Mouse (Mus musculus) midbrain, embryonic 16.5 days (tissue): ENCODE measurements around the gene Zic2. TPM values are rescaled to one million over a fixed set of nuclear protein-coding genes. Genes with fewer than 3 reads are reported as not detected.
A peak's percentile ranks its signal among the peaks of the same experiment; 100 is the strongest.
"Not testable (repeated sequence)": the region's sequence is repeated elsewhere in the genome, so short reads cannot be mapped to it uniquely, and the experiment has no call there.

Source experiments
- ATAC-seq: fragments of 200-750 bp; cut with Nextera tagmentation; 2 replicates; pipeline ENCODE4 v1.8.0; 2017; ENCODE audit warnings: moderate TSS enrichment
- H3K27ac ChIP-seq: fragments of 300-500 bp; sonication (generic); 2 replicates; pipeline ENCODE4 v1.5.1; 2014; ENCODE audit warnings: mild to moderate bottlenecking, low read length, mixed read lengths
- H3K27me3 ChIP-seq: fragments of 300-500 bp; sonication (generic); 2 replicates; pipeline ENCODE4 v1.6.1; 2014; ENCODE audit warnings: low read depth, low read length, mixed read lengths; ENCODE audit not compliant: control insufficient read depth, insufficient read depth
- H3K36me3 ChIP-seq: fragments of 300-500 bp; sonication (generic); 2 replicates; pipeline ENCODE4 v1.6.1; 2014; ENCODE audit warnings: mild to moderate bottlenecking, low read length, moderate library complexity, mixed read lengths; ENCODE audit not compliant: control insufficient read depth, insufficient read depth
- H3K4me1 ChIP-seq: fragments of 300-500 bp; sonication (generic); 2 replicates; pipeline ENCODE4 v1.6.1; 2014; ENCODE audit warnings: mild to moderate bottlenecking, low read length, mixed read lengths; ENCODE audit not compliant: control insufficient read depth, insufficient read depth
- H3K4me2 ChIP-seq: fragments of 300-500 bp; sonication (generic); 2 replicates; pipeline ENCODE4 v1.6.1; 2014; ENCODE audit warnings: mild to moderate bottlenecking, low read length, mixed read lengths
- H3K4me3 ChIP-seq: fragments of 300-500 bp; sonication (generic); 2 replicates; pipeline ENCODE4 v1.5.1; 2014; ENCODE audit warnings: low read depth, mild to moderate bottlenecking, low read length, moderate library complexity, mixed read lengths
- H3K9ac ChIP-seq: fragments of 300-500 bp; sonication (generic); 2 replicates; pipeline ENCODE4 v1.6.1; 2014; ENCODE audit warnings: low read depth, low read length, mixed read lengths
- H3K9me3 ChIP-seq: fragments of 300-500 bp; sonication (generic); replicated peaks from 2 replicates; pipeline ENCODE4 v1.6.1; 2014; ENCODE audit warnings: mild to moderate bottlenecking, low read length, mixed read lengths; ENCODE audit not compliant: control insufficient read depth, poor library complexity, severe bottlenecking
- WGBS: fragments of 180-500 bp; shearing (Covaris S2); extraction: QIAGEN DNeasy Blood & Tissue Kit; methylation state at CpG from one replicate; pipeline ENCODE4 v1.1.7; 2014; 5-methylcytosine and 5-hydroxymethylcytosine counted together
- polyA plus RNA-seq: library from polyadenylated mRNA; unstranded; fragments of >200 nt; fragmentation: Nextera tagmentation; extraction: Ambion mirVana; gene quantifications from 2 replicates; pipeline ENCODE4 v1.2.1, GENCODE M21; 2015

Zic2 gene
- polyA plus RNA-seq, 1 experiment from 2014 or later = 6.3 TPM

DNA sequence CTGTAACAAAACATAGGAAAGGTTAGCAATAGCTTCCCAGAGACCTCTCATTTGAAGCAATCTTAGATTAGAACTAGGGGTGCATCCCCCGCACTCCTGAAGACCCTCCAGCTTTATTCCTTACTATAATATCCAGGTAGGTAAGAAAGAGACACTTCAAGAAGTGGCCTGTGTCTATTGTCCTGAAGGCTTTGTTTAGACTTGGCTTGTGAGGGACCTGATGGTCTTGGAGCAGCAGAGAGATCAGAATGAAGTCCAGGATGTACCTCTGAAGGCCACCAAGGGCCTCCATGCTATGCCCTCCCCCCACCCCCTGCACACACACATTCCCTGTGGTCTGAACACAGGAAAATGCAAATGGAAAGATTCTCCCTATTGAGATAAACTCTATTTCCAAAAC, 15.5 kb upstream of the Zic2 start:
- Histone ChIP-seq H3K36me3 (no peaks in the 10 kb centered on the region), H3K4me1 (peaks cover 11% of the 10 kb centered on the region), H3K9me3 (no peaks in the 10 kb centered on the region), H3K27ac (no peak overlapping the region), H3K4me2 (peak overlapping the region; percentile 41), H3K4me3 (no peak overlapping the region), H3K9ac (no peak overlapping the region), H3K27me3 (peaks cover 28% of the 10 kb centered on the region)
- no peak for ATAC-seq
- 66% methylated on average over 1 of the region's 1 CpGs for WGBS

GRCm38 (mm10) chr14:122460226-122460625, 15.0 kb upstream of the Zic2 start:
- WGBS = 41% methylated on average over 5 of the region's 5 CpGs
- H3K4me2 ChIP-seq = peak overlapping the region; percentile 41
- ATAC-seq = no peak
- peaks cover 14% of the 10 kb centered on the region for H3K4me1 ChIP-seq
- no peaks in the 10 kb centered on the region for H3K36me3 ChIP-seq
- H3K9me3 ChIP-seq = no peaks in the 10 kb centered on the region
- H3K4me3 ChIP-seq = peak overlapping the region; percentile 10; the same call in 1 of the 2 replicates
- peak overlapping the region; percentile 31; the same call in 1 of the 2 replicates for H3K9ac ChIP-seq
- peaks cover 26% of the 10 kb centered on the region for H3K27me3 ChIP-seq
- peak overlapping the region; percentile 35; the same call in 1 of the 2 replicates for H3K27ac ChIP-seq

DNA sequence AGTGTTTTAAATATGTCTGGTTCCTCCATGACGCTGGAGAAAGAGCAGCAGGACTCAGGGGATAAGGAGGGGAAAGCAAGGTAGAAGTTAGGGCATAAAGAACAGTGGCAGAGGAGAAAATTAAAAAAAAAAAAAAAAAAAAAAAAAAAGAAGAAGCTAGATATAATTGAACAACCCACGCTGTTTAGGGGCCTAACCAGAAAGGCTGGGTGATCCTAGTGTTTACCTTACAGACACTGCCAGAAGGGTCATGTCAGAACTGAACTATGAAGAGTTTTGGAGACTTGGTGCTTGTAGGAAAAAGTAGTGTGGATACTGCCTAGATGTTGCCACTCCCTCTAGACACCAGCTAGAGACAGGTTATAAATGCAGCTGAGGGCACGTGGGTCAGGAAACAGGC, 13.7 kb upstream of the Zic2 start:
- no peaks in the 10 kb centered on the region for H3K9me3 ChIP-seq
- H3K36me3 ChIP-seq = no peaks in the 10 kb centered on the region
- 33% methylated on average over 3 of the region's 3 CpGs for WGBS
- peaks cover 16% of the 10 kb centered on the region for H3K4me1 ChIP-seq
- peak overlapping the region; percentile 92 for H3K27ac ChIP-seq
- peak overlapping the region; percentile 52 for H3K4me3 ChIP-seq
- peaks cover 25% of the 10 kb centered on the region for H3K27me3 ChIP-seq
- no peak for ATAC-seq
- H3K9ac ChIP-seq = peak overlapping the region; percentile 23; the same call in 1 of the 2 replicates
- peak overlapping the region; percentile 70 for H3K4me2 ChIP-seq

GRCm38 (mm10) chr14:122461966-122462365, 13.3 kb upstream of the Zic2 start:
- no peaks in the 10 kb centered on the region for H3K36me3 ChIP-seq
- 11% methylated on average over 9 of the region's 9 CpGs for WGBS
- H3K27me3 ChIP-seq = peaks cover 29% of the 10 kb centered on the region
- peak overlapping the region; percentile 52 for H3K4me3 ChIP-seq
- no peaks in the 10 kb centered on the region for H3K9me3 ChIP-seq
- H3K27ac ChIP-seq = peak overlapping the region; percentile 92
- H3K4me1 ChIP-seq = peaks cover 16% of the 10 kb centered on the region
- H3K4me2 ChIP-seq = peak overlapping the region; percentile 70
- ATAC-seq = no peak
- peak overlapping the region; percentile 23; the same call in 1 of the 2 replicates for H3K9ac ChIP-seq

- Histone ChIP-seq H3K4me3 (peak overlapping the region; percentile 52), H3K4me2 (peak overlapping the region; percentile 70), H3K27me3 (peaks cover 31% of the 10 kb centered on the region), H3K9me3 (no peaks in the 10 kb centered on the region), H3K27ac (peak overlapping the region; percentile 92), H3K4me1 (peaks cover 16% of the 10 kb centered on the region), H3K36me3 (no peaks in the 10 kb centered on the region), H3K9ac (peak overlapping the region; percentile 75)
- WGBS = 10% methylated on average over 17 of the region's 17 CpGs
- ATAC-seq = no peak
Measured at GRCm38 (mm10) chr14:122462689-122463079, 12.6 kb upstream of the Zic2 start.

DNA sequence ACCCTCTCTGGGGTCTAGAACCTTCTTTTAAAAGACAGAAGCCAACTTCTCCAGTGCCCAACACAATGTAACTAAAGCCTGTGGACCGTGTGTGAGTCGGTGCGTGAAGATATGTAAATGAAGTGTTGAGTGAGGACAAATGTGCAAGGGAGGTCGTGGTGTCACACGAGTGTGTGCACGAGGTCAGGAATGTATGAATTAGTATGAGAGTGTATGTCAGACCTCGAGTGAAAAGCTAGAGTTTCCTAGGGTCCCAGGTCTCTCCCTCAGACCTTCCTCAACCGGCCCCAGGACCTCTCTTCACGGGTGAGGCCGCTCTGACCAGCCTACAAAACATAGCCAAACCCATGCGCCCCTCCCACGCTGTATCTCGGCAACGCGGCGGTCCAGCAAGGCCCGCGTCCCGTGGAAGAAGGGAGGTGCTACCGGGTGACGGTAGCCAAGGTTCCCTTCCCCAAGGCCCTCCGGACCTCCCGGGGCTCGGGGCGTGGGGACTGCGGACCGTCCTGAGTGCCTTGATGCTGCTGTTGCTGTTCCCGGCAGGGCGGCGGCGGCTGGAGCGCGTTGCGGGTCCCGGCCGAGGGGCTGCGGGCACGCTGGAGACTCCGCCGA, 12.0 kb upstream of the Zic2 start:
- H3K36me3 ChIP-seq = no peaks in the 10 kb centered on the region
- H3K4me1 ChIP-seq = peaks cover 16% of the 10 kb centered on the region
- no peak for ATAC-seq
- H3K27me3 ChIP-seq = peaks cover 31% of the 10 kb centered on the region
- peak overlapping the region; percentile 92 for H3K27ac ChIP-seq
- no peaks in the 10 kb centered on the region for H3K9me3 ChIP-seq
- H3K4me2 ChIP-seq = peak overlapping the region; percentile 70
- peak overlapping the region; percentile 75 for H3K9ac ChIP-seq
- under 1% methylated on average over 40 of the region's 40 CpGs for WGBS
- peak overlapping the region; percentile 52 for H3K4me3 ChIP-seq

DNA sequence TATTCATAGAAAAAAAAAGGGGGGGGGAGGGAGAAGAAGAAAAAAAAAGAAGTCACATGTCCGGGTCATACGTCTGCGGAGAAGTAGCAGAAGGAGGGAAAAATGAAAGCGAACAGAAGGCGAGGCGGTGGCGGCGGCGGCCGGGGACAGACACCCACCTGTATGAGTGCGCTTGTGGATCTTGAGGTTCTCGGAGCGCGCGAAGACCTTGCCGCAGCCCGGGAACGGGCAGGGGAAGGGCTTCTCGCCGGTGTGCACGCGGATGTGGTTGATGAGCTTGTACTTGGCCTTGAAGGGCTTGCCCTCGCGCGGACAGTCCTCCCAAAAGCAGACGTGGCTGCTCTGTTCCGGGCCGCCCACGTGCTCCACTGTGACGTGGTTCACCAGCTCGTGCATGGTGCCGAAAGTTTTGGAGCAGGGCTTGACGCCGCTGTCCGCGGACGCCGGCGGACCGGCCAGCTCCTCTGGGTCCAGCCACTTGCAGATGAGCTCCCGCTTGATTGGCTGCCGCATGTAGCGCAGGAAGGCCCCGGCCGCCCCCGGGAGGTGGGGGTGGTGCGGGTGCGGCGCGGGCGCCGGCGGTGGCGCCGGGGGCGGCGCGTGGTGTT, 11.4 kb upstream of the Zic2 start:
- Histone ChIP-seq H3K4me3 (peak overlapping the region; percentile 52), H3K9ac (peak overlapping the region; percentile 75), H3K27me3 (peaks cover 31% of the 10 kb centered on the region), H3K4me1 (peaks cover 16% of the 10 kb centered on the region), H3K4me2 (peak overlapping the region; percentile 70), H3K27ac (peak overlapping the region; percentile 92)
- ATAC-seq = 0 out of 2 replicates have a peak, but pooled peaks have one; percentile 12
- not testable (repeated sequence) for H3K36me3 ChIP-seq, H3K9me3 ChIP-seq
- WGBS = under 1% methylated on average over 47 of the region's 58 CpGs

GRCm38 (mm10) chr14:122464351-122464762, 10.9 kb upstream of the Zic2 start:
- Histone ChIP-seq H3K9ac (peak overlapping the region; percentile 75), H3K4me1 (peaks cover 16% of the 10 kb centered on the region), H3K36me3 (no peaks in the 10 kb centered on the region), H3K9me3 (no peaks in the 10 kb centered on the region), H3K4me3 (peak overlapping the region; percentile 52), H3K4me2 (peak overlapping the region; percentile 70), H3K27ac (peak overlapping the region; percentile 92), H3K27me3 (peaks cover 31% of the 10 kb centered on the region)
- WGBS = under 1% methylated on average over 20 of the region's 62 CpGs
- ATAC-seq = no peak; the same call in 1 of the 2 replicates
